Mouse (Mus musculus) embryonic facial prominence, embryonic 10.5 days (tissue): ENCODE measurements at regions not wholly inside any gene's neighbourhood (a gene's known extent, or its start where the extent isn't known, plus 50 kb on each side); places are given as distances from the start of the nearest gene placed in this dataset.
A peak's percentile ranks its signal among the peaks of the same experiment; 100 is the strongest.

ENCODE experiments used
- DNase-seq: peaks from one replicate; pipeline ENCODE4 v3.0.0-alpha.2; 2017; ENCODE audit warnings: low spot score
- H3K27ac ChIP-seq: fragments of 300-500 bp; sonication (generic); replicated peaks from 2 replicates; pipeline ENCODE4 v1.5.1; 2016; ENCODE audit warnings: mild to moderate bottlenecking
- H3K27me3 ChIP-seq: fragments of 300-500 bp; sonication (generic); replicated peaks from 2 replicates; pipeline ENCODE4 v1.6.1; 2016; ENCODE audit warnings: low read depth, mild to moderate bottlenecking; ENCODE audit not compliant: poor library complexity, severe bottlenecking
- H3K36me3 ChIP-seq: fragments of 300-500 bp; sonication (generic); replicated peaks from 2 replicates; pipeline ENCODE4 v1.6.1; 2016; ENCODE audit warnings: mild to moderate bottlenecking, moderate library complexity
- H3K4me1 ChIP-seq: fragments of 300-500 bp; sonication (generic); 2 replicates; pipeline ENCODE4 v1.6.1; 2016
- H3K4me3 ChIP-seq: fragments of 300-500 bp; sonication (generic); 2 replicates; pipeline ENCODE4 v1.5.1; 2016; ENCODE audit warnings: mild to moderate bottlenecking, moderate library complexity
- H3K9me3 ChIP-seq: fragments of 300-500 bp; sonication (generic); 2 replicates; pipeline ENCODE4 v1.6.1; 2016; ENCODE audit warnings: mild to moderate bottlenecking
- WGBS: fragments of 180-500 bp; shearing (Covaris S2); methylation state at CpG from one replicate; pipeline ENCODE4 v1.1.7; 2016; 5-methylcytosine and 5-hydroxymethylcytosine counted together

GRCm38 (mm10) chr15:63484910-63485309 is 360.1 kb downstream of the Gsdmc2 start:
- peaks cover 9% of the 10 kb centered on the region for H3K4me1 ChIP-seq
- H3K4me3 ChIP-seq: no peak overlapping the region
- H3K27ac ChIP-seq: no peak overlapping the region
- H3K36me3 ChIP-seq: no peaks in the 10 kb centered on the region
- no peaks in the 10 kb centered on the region for H3K27me3 ChIP-seq
- no peak for DNase-seq
- H3K9me3 ChIP-seq: no peaks in the 10 kb centered on the region
- WGBS: 72% methylated on average over 5 of the region's 5 CpGs

- H3K4me1 ChIP-seq: peaks cover 9% of the 10 kb centered on the region
- no peaks in the 10 kb centered on the region for H3K9me3 ChIP-seq
- H3K36me3 ChIP-seq: no peaks in the 10 kb centered on the region
- H3K27ac ChIP-seq: peak overlapping the region; percentile 24; the same call in 1 of the 2 replicates
- no peak overlapping the region for H3K4me3 ChIP-seq
- 40% methylated on average over 4 of the region's 4 CpGs for WGBS
- H3K27me3 ChIP-seq: no peaks in the 10 kb centered on the region
- no peak for DNase-seq
Observed at GRCm38 (mm10) chr15:63484217-63484887, 360.6 kb downstream of the Gsdmc2 start.

GRCm38 (mm10) chr15:63479270-63479805 is 365.6 kb downstream of the Gsdmc2 start:
- DNase-seq: no peak
- Histone ChIP-seq H3K27me3 (no peaks in the 10 kb centered on the region), H3K4me3 (no peak overlapping the region), H3K27ac (no peak overlapping the region), H3K36me3 (no peaks in the 10 kb centered on the region), H3K9me3 (no peaks in the 10 kb centered on the region), H3K4me1 (peaks cover 2% of the 10 kb centered on the region)
- WGBS: 67% methylated on average over 1 of the region's 1 CpGs

DNA sequence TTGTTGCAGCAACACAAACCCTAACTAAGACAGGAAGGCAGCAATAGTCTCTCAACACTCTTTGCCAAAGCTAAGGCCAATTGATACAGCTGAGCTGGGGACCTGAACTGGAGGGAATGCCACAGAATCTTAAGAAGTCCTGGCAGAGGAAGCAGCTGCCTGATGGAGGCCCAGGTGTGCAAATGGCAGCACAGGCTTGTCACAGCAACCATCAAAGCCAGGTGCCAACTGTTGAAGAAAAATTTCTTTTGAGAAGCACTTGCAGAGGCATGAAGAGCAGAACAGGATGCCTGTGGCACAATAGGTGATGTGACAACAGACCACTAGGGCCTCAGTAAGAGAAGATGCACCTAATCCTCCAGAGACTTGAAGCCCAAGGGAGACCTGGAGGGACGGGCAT is 378.1 kb downstream of the Gsdmc2 start:
- Histone ChIP-seq H3K36me3 (no peaks in the 10 kb centered on the region), H3K4me3 (no peak overlapping the region), H3K4me1 (no peaks in the 10 kb centered on the region), H3K9me3 (no peaks in the 10 kb centered on the region), H3K27ac (no peak overlapping the region), H3K27me3 (no peaks in the 10 kb centered on the region)
- no peak for DNase-seq
- 78% methylated on average over 1 of the region's 1 CpGs for WGBS

DNA sequence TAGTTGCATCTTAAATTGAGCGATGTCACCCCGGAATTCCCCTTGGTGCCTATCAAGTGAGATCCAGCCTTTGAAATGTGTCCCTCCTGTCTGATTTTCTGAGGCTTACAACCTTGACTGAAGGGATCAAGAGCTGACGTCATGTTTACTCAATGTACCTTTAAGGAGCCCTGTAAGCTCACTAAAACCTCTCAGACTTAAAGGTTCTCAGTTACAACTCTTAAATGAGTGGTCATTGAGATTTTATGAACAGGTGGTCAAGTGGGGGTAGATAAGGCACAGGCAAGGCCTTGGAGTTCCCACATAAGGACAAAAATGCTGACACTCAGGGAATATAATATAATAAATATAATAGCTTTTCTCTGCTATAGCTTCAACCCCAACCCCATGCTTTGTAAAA is 392.4 kb downstream of the Gsdmc2 start:
- DNase-seq: no peak
- H3K9me3 ChIP-seq: no peaks in the 10 kb centered on the region

DNA sequence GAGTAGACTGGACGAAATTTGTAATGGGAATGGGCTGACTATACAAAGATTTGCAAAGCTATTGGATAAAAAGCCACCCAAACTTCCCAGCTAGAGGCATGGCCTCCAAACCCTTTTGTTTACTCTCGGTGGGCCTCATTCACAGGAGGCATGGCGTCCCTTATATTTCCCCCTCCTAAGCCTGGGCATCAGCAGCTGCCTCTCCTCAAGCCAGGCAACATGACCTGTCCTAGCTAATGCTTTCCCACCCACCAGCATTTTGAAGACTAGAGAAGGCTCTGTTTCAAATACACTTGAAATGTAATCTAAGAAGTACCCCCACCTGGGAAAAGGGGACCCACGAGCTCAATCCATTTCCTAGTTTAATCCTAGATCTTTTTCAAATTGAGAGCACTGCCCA is 398.7 kb downstream of the Gsdmc2 start:
- H3K9me3 ChIP-seq: no peaks in the 10 kb centered on the region
- no peaks in the 10 kb centered on the region for H3K4me1 ChIP-seq
- no peak overlapping the region for H3K27ac ChIP-seq
- 67% methylated on average over 4 of the region's 4 CpGs for WGBS
- H3K27me3 ChIP-seq: no peaks in the 10 kb centered on the region
- no peak overlapping the region for H3K4me3 ChIP-seq
- H3K36me3 ChIP-seq: no peaks in the 10 kb centered on the region
- DNase-seq: no peak

More for the DNA sequence above, 392.4 kb downstream of the Gsdmc2 start:
- 85% methylated on average over 3 of the region's 3 CpGs for WGBS
- Histone ChIP-seq H3K4me3 (no peak overlapping the region), H3K27ac (no peak overlapping the region), H3K4me1 (no peaks in the 10 kb centered on the region), H3K36me3 (no peaks in the 10 kb centered on the region), H3K27me3 (no peaks in the 10 kb centered on the region)

DNA sequence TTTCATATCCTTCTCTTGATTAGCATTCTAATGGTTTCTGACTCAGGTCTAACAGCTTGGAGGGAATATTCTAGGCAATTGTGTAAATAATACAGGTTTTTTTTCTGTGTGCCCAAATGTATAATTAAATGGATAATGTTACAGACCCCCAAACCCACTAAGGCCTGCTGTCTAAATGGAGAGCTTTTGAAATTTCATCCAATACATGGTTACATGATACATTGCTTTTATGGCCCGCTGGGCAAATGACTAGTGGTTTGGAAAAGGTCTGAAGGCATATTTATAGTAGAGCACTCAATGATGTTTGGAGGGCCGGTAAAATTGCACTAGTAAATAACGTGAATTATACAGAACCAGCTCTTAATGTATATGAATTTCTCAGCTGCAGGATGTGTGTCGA is 400.0 kb downstream of the Gsdmc2 start:
- H3K4me3 ChIP-seq: no peak overlapping the region
- H3K36me3 ChIP-seq: no peaks in the 10 kb centered on the region
- no peaks in the 10 kb centered on the region for H3K27me3 ChIP-seq
- no peak overlapping the region for H3K27ac ChIP-seq
- WGBS: 81% methylated on average over 4 of the region's 4 CpGs
- no peak for DNase-seq
- H3K9me3 ChIP-seq: no peaks in the 10 kb centered on the region
- H3K4me1 ChIP-seq: no peaks in the 10 kb centered on the region

GRCm38 (mm10) chr15:63442146-63442780 is 402.7 kb downstream of the Gsdmc2 start:
- WGBS: 80% methylated on average over 6 of the region's 6 CpGs
- DNase-seq: no peak
- H3K27me3 ChIP-seq: no peaks in the 10 kb centered on the region
- no peak overlapping the region for H3K27ac ChIP-seq
- H3K36me3 ChIP-seq: no peaks in the 10 kb centered on the region
- no peak overlapping the region for H3K4me3 ChIP-seq
- no peaks in the 10 kb centered on the region for H3K9me3 ChIP-seq
- no peaks in the 10 kb centered on the region for H3K4me1 ChIP-seq

- Histone ChIP-seq H3K27ac (no peak overlapping the region), H3K4me3 (no peak overlapping the region), H3K4me1 (no peaks in the 10 kb centered on the region), H3K27me3 (no peaks in the 10 kb centered on the region), H3K36me3 (no peaks in the 10 kb centered on the region), H3K9me3 (no peaks in the 10 kb centered on the region)
- 91% methylated on average over 4 of the region's 4 CpGs for WGBS
- no peak for DNase-seq
Observed at GRCm38 (mm10) chr15:63412649-63413048, 432.3 kb downstream of the Gsdmc2 start.

GRCm38 (mm10) chr15:63411771-63412118 is 433.2 kb downstream of the Gsdmc2 start:
- Histone ChIP-seq H3K9me3 (no peaks in the 10 kb centered on the region), H3K36me3 (no peaks in the 10 kb centered on the region), H3K27me3 (no peaks in the 10 kb centered on the region), H3K4me3 (no peak overlapping the region), H3K4me1 (no peaks in the 10 kb centered on the region), H3K27ac (no peak overlapping the region)
- WGBS: 89% methylated on average over 3 of the region's 3 CpGs
- DNase-seq: no peak

DNA sequence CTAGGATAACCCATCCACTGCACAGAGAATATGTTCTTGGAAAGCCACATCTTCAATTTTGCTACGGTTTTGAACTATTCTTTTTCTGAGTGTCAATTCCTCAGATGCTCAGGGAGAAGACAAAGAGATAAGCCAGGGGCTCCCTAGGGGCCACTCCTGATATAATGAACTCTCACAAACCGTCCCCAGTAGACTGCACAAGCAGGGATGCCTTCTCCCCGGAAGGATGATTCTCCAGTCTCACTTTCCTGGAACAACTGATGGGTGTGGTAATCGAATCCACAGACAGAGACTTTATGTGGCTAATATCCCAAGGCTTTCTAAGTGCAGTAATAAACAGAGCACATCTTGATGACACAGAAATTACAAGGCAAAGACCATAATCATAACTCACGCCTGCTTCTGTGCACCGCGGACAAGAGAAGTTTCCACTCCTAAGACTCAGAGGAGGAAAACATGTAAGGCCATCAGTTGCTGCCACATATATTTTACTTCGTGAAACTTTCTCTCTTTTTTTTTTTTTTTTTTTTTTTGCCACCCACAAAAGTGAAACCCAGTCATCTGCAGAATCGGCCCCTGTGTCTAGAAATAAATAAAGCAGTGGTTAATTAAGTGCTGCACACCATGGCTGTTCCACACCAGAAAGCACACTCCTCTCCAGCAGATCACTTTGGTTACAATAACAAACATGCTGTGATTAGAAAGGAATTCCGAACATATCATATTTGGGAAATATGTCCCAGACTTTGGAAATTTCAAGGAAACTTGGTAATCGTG is 433.8 kb downstream of the Gsdmc2 start:
- H3K36me3 ChIP-seq: no peaks in the 10 kb centered on the region
- WGBS: 76% methylated on average over 11 of the region's 11 CpGs
- H3K4me1 ChIP-seq: no peaks in the 10 kb centered on the region
- H3K27ac ChIP-seq: no peak overlapping the region
- no peaks in the 10 kb centered on the region for H3K27me3 ChIP-seq
- H3K9me3 ChIP-seq: no peaks in the 10 kb centered on the region
- no peak overlapping the region for H3K4me3 ChIP-seq
- no peak for DNase-seq

GRCm38 (mm10) chr15:63400445-63400844 is 444.5 kb downstream of the Gsdmc2 start:
- 34% methylated on average over 3 of the region's 3 CpGs for WGBS

More at GRCm38 (mm10) chr15:63400445-63400844, 444.5 kb downstream of the Gsdmc2 start:
- H3K27me3 ChIP-seq: no peaks in the 10 kb centered on the region
- no peak overlapping the region for H3K4me3 ChIP-seq
- DNase-seq: no peak
- H3K36me3 ChIP-seq: no peaks in the 10 kb centered on the region
- H3K27ac ChIP-seq: 0 out of 2 replicates have a peak overlapping the region, but pooled peaks have one; percentile 44
- H3K4me1 ChIP-seq: peaks cover 6% of the 10 kb centered on the region; the same call in 1 of the 2 replicates
- H3K9me3 ChIP-seq: no peaks in the 10 kb centered on the region
